Mouse (Mus musculus): Measurements from ENCODE around the gene 0610040J01Rik.

Gene 0610040J01Rik

GRCm38 (mm10) chr5:63828380-63829185, 16.4 kb downstream of the 0610040J01Rik start:
- CTCF ChIA-PET: interaction anchor here (0.7 kb wide), 1 partner anchor 529 kb away, joined by 7 read pairs; no protein-coding TSS in a partner anchor

- CTCF ChIA-PET: interaction anchor here (0.6 kb wide), 1 partner anchor 362 kb away, joined by 16 read pairs; no protein-coding TSS in a partner anchor
Observed at GRCm38 (mm10) chr5:63831054-63831453, 18.9 kb downstream of the 0610040J01Rik start.

GRCm38 (mm10) chr5:63833955-63834354, 21.8 kb downstream of the 0610040J01Rik start:
- CTCF ChIA-PET: interaction anchor here (0.6 kb wide), 2 partner anchors 78 to 1156 kb away, joined by 5 read pairs; no protein-coding TSS in a partner anchor

DNA sequence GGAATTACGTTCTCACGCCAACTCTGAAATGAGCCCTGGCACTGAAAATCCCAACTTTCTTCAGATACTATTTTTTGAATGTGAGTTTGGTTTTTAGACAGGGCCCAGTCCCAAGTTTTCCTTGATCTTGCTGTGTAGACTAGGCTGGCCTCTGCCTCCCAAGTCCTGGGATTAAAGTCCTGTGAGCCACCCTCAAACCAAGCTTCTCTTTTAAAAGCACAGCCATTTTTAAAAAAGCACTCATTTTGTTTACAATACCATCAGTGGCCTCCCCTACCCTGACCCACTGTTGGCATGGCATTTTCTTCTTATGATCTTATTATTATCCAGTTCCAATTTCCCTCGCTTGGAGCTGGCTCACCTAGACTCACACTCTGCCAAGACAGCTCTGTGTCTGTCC, 22.3 kb downstream of the 0610040J01Rik start:
- CTCF ChIA-PET: interaction anchor here (0.6 kb wide), 2 partner anchors 77 to 1157 kb away, joined by 5 read pairs; no protein-coding TSS in a partner anchor

DNA sequence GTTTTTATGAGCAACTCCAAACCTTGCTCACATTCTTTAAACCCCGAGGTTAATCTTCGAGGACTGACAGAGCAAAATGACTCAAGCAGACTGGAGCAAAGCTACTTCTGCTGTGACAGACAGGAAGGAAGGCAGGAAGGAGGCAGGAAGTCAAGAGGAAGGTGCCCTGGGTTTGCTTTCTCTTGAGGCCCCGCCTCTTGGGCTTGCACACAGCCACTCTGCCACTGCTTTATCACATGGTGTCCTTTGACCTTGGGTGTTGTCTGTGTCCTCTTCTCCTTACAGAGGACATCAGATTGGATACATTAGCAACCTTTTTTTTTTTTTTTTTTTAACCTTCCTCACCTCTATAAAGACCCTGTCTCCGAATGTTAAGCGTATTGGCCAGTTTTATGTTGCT, 25.0 kb downstream of the 0610040J01Rik start:
- CTCF ChIA-PET: no interaction called here

GRCm38 (mm10) chr5:63837851-63838250, 25.7 kb downstream of the 0610040J01Rik start:
- CTCF ChIA-PET: no interaction called here

- CTCF ChIA-PET: no interaction called here
Observed at GRCm38 (mm10) chr5:63839801-63840416, 27.7 kb downstream of the 0610040J01Rik start.

- CTCF ChIA-PET: no interaction called here
Observed at GRCm38 (mm10) chr5:63847080-63847479, 34.9 kb downstream of the 0610040J01Rik start.

- CTCF ChIA-PET: no interaction called here
Observed at GRCm38 (mm10) chr5:63847541-63848226, 35.5 kb downstream of the 0610040J01Rik start.

DNA sequence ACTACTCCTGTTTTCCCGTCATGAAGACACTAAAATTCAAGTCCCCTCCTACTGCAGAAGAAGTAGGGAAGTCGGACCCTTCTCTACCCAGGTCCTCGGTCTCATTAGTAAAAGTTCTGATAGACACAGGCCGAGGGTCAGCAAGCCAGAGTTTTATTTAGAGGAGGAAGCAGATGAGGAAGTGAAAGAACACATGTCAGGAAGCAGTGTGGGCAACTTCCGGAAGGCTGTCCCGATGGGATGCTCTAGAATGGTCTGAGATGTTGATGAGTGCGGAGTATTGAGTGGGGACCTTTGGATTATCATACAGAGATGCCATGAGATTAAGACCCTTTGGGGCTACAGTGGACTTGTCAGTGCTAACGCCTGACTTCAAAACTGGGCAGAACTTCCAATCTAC, 46.7 kb downstream of the 0610040J01Rik start:
- CTCF ChIA-PET: interaction anchor here (1.0 kb wide), 1 partner anchor 49 kb away, joined by 3 read pairs; no protein-coding TSS in a partner anchor

DNA sequence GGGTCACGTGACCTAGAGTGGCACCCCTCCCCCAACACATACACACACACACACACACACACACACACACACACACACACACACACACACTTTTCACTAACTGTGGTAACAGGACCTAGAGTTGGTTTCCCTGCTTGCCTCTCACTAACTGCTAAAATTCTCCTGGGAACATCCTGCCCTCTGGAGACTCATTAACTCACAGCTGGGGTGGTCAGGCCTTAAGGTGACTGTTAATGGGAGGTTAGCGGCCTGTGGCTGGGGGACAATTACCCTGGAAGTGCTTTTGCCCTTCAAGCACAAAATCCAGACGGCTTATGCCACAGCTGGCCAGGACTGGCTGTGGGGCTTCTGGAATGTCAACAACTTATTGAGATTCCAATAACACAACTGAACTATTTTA, 55.3 kb downstream of the 0610040J01Rik start:
- CTCF ChIA-PET: no interaction called here

GRCm38 (mm10) chr5:63872176-63872932, 60.2 kb downstream of the 0610040J01Rik start:
- CTCF ChIA-PET: interaction anchor here (0.7 kb wide), 1 partner anchor 46 kb away, joined by 4 read pairs; no protein-coding TSS in a partner anchor

GRCm38 (mm10) chr5:63874880-63875279, 62.7 kb downstream of the 0610040J01Rik start:
- CTCF ChIA-PET: no interaction called here

DNA sequence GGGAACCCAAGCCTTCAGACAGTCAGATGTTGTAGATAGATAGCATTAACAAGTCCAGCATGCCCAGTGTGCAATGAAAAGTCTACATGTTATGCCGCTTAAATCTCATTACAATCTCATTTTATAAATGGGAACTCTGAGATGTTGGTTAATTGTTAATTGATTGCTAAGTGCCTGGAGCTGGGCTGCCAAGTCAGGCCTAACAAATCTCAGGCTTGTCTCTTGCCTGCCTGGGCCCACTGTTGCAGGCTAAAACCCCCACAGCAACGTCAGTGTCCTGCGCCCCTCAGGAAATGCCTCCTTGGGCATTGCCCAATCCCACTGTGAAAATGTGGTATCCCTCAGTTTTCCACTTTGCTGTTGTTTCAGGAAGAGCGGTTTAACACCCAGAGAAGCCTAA, 63.9 kb downstream of the 0610040J01Rik start:
- CTCF ChIA-PET: no interaction called here

DNA sequence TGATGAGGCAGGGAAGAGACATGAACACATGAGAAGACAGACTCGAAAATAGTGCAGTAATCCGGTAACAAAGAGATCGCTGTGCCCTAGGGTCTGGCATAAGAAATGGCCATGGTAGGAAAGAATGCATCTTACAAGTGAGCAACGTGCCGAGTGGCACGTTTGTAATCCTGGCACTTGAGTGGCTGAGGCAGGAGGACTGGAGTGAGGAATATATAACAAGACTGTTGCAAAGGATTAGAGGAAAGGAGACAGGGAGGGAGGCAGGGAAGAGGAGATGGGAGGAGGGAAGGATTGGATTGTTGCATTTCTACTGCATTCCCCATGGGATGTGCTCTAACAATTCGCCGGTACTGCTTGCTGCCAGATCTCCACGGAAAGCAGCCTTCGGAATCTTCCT, 66.9 kb downstream of the 0610040J01Rik start:
- CTCF ChIA-PET: no interaction called here

DNA sequence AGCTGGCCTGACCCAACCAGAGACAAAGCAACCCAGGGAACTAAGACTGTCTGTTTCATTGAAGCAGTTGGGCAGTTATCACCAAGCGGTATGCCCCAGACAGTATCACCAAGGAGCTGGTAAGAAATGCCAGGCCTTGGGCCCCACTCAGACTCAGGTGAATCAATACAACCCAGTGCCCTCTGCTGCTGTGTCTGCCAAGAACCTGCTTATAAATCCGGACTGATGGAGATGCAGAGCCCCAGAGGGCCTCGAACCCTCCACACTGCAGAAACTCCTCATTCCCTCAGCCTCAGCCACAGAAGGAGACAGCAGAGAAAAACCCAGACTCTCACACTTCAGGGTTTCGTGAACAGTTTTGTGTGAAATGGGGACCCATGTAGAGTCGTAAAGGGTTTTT, 74.1 kb downstream of the 0610040J01Rik start:
- CTCF ChIA-PET: interaction anchor here (0.8 to 1.2 kb wide), 3 partner anchors 64 to 76 kb away, joined by 3 to 4 read pairs (median 4); no protein-coding TSS in a partner anchor

- CTCF ChIA-PET: interaction anchor here (0.8 to 1.2 kb wide), 3 partner anchors 65 to 76 kb away, joined by 3 to 4 read pairs (median 4); no protein-coding TSS in a partner anchor
Observed at GRCm38 (mm10) chr5:63886709-63887108, 74.5 kb downstream of the 0610040J01Rik start.

GRCm38 (mm10) chr5:63887111-63887510, 74.9 kb downstream of the 0610040J01Rik start:
- CTCF ChIA-PET: interaction anchor here (0.8 to 1.2 kb wide), 3 partner anchors 65 to 76 kb away, joined by 3 to 4 read pairs (median 4); no protein-coding TSS in a partner anchor

- CTCF ChIA-PET: no interaction called here
Observed at GRCm38 (mm10) chr5:63891241-63891640, 79.1 kb downstream of the 0610040J01Rik start.

DNA sequence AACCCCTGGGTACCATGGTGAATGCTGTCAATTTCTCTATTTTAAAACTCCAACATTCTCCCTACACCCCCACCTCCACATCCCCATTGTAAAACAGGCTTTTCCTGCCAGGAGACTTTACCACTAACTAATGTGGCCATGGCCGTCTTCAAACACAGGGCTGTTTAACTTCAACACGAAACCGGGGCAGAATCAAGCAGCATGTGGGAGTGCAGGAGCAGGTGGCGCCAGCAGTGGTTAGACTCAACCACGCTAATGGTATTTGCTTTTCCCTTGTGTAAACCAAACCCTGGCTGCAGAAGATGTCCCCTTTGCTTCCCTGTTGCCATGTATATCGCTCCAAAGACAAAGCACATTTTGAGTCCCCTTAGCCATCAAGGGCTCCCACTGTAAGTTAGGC, 79.7 kb downstream of the 0610040J01Rik start:
- CTCF ChIA-PET: no interaction called here

Data from spleen, embryonic (tissue).